Mouse (Mus musculus): Measurements from ENCODE around the gene Poglut1. TPM values are rescaled to one million over a fixed set of nuclear protein-coding genes. Genes with fewer than 3 reads are reported as not detected.

The Poglut1 gene
- 5.1 and 7.3 TPM in 2 replicates for total RNA-seq (2023)

GRCm38 (mm10) chr16:38549479-38550396, at the start of gene Poglut1:
Gene Poglut1 (minus strand): TSS chr16:38550258.

GRCm38 (mm10) chr16:38558221-38558748, 8.2 kb upstream of the Poglut1 start, which contains the start of gene Tmem39a:
Gene Tmem39a (plus strand): TSS chr16:38558698.

GRCm38 (mm10) chr16:38522129-38523084, 27.7 kb downstream of the Poglut1 start, which contains the start of gene Timmdc1:
Gene Timmdc1 (minus strand): TSS chr16:38522663.

Other genes starting within 250 kb of the Poglut1 start
- gene Maats1, start 208.1 kb downstream of the Poglut1 start, total RNA-seq (2023) = not detected in 2 replicates
- gene Cox17, start 203.3 kb downstream of the Poglut1 start, total RNA-seq (2023) = 79.1 and 87.3 TPM in 2 replicates
- not detected in 2 replicates for gene Gm21987, start 203.2 kb downstream of the Poglut1 start, total RNA-seq (2023)
- gene Popdc2, start 188.0 kb downstream of the Poglut1 start, total RNA-seq (2023) = 0.25 and 0.38 TPM in 2 replicates
- gene Pla1a, start 117.1 kb downstream of the Poglut1 start, total RNA-seq (2023) = 0.20 and 0.47 TPM in 2 replicates
- gene Adprh, start 97.6 kb downstream of the Poglut1 start, total RNA-seq (2023) = 43.9 and 44.8 TPM in 2 replicates
- 50.1 and 74.4 TPM in 2 replicates for gene Cd80, start 94.7 kb downstream of the Poglut1 start, total RNA-seq (2023)
- 9.3 and 10.5 TPM in 2 replicates for gene Timmdc1, start 27.6 kb downstream of the Poglut1 start, total RNA-seq (2023)
- gene Tmem39a, start 8.4 kb upstream of the Poglut1 start, total RNA-seq (2023) = 64.4 and 83.6 TPM in 2 replicates
- 16.6 and 23.0 TPM in 2 replicates for gene Arhgap31, start 163.0 kb upstream of the Poglut1 start, total RNA-seq (2023)
- 1.7 and 2.0 TPM in 2 replicates for gene B4galt4, start 192.0 kb upstream of the Poglut1 start, total RNA-seq (2023)